Mouse (Mus musculus) spleen, postnatal 4 days (tissue): ENCODE results near the gene Gm45716.

Experiments used
- DNase-seq, 2 experiments: peaks; one replicate each; pipeline ENCODE4 v3.0.0; 2022; ENCODE audit warnings: low spot score in 2 of 2

The Gm45716 gene

DNA sequence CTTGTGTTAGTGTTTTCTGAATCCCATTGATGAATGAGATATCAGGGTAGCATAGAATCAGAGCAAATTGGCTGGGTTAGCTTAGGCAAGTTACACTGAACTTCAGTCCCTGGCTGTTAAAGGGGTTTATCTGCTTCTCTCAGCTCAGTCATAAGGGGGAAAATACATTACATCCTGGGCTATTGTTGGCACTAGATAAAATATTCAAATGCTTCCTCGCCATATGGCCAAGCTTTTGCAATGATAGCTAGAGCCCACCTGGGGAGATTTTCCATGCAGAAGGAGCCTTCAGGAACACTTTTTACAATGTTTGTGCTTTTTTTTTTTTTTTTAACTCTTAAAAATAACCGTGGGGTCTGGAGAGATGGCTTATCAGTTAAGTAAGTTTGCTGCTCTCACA lies 96.6 kb downstream of the Gm45716 start:
- no peak for DNase-seq

DNA sequence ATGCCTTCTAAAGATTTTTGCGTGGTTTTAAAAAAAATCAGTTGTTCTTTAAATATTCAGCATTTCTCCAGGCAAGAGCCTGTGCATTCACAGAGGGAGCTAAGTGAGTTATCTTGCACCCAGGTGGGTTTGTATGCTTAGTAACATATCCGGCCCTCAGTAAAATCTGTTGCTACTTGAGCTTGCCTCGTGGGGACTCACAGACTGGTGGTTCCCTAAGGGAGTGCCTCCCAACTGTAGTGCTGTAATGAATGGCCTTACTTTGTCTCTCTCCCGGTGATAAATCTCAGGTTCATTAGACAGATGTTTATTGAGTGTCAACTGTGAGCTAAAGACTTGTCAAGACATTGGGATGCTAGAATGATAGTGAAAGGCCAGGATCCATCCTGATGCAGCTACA lies 97.1 kb downstream of the Gm45716 start:
- no peak for DNase-seq

DNA sequence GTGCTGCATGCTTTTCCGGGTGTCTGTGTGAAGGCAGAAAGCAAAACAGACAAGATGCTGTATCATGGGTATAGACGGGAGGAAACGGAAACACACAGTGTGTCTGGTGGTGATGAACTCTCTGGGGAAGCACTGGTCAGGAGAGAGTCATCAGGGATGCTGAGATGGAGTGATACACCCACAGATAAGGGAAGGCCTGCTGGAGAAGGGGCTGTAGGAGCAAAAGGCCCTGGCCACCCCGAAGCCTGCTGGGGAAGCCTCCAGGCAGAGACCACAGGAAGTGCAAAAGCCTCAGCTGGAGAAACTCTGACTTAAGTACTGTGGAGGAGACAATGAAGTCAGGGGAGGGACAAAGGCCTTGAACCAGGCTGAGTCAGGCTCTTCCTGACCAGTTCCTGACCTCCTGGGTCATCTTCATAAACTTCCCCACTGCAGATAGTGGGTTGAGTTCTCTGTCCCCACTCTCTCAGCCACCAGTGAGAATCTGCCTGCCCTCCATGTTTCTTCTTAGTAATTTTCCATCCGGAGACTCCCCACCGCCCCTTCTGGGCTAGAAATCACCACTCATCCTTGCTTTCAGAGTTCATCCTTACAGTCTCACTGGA lies 99.2 kb downstream of the Gm45716 start:
- DNase-seq, result no peak

DNA sequence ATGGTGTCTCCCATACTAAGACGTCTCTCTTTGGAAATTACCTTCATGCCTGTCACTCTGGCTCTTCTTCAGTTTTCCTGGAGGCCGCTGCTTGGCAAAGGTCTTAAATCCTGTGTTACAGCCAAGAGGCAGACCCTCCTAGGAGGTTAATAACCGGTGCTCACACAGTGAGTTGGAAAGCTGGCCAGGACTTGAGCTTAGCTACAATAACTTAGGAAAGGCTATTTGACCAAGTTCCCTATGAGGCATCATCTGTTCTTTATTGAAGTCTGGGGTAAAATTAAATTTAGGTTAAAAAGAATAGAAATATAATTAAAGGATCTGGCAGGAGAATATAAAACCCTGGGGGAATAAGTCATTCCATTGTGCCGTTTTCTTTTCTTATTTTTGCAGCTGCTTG lies 103.7 kb downstream of the Gm45716 start:
- DNase-seq, result no peak

DNA sequence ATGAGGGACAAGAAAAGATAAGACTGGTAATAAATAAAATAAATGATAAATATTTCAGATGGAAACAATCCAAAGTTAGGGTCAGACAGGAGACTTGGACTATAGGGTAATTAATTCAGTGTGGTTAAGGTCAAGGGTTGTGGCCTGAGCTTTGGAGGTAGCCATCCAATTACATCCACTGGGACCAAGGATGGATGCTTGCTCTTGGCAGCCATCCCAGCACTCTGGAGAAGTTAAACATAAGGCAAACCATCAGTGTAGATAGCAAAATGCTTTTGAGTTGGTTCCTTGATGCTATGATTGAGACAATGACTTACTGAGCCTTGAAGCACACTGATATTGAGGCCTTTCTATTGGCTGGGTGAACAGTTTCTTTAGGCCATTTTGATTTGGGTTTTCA lies 105.3 kb downstream of the Gm45716 start:
- no peak for DNase-seq

DNA sequence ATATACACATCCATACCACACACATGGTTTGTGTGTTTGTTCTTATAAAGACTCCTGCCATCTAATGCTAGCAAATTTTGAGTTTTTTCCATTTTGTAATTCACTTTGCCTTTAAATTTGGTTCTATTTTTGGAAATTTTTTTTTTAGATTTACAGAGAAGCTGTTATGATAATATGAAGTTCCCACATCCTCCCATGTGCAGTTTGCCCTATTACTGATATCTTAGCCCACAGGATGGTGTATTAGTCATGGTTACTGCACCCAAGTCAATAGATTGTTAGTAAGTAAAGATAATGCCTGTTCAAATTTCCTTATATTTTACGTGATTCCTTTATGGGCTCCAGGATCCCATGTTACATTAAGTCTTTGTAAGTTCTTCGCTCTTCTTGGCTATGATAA lies 107.1 kb downstream of the Gm45716 start:
- DNase-seq, result no peak
